Mouse (Mus musculus) ES-Bruce4 (cell line): ENCODE data around the gene Nme4.

ENCODE experiments used
- EP300 ChIP-seq: IDR thresholded peaks from 2 replicates; pipeline ENCODE4 v1.6.1; 2011; ENCODE audit warnings: low read depth, low read length; ENCODE audit not compliant: insufficient read depth
- POLR2A ChIP-seq: IDR thresholded peaks from one replicate; pipeline ENCODE4 v1.8.1; 2011; ENCODE audit warnings: low read length; ENCODE audit not compliant: insufficient read depth

DNA sequence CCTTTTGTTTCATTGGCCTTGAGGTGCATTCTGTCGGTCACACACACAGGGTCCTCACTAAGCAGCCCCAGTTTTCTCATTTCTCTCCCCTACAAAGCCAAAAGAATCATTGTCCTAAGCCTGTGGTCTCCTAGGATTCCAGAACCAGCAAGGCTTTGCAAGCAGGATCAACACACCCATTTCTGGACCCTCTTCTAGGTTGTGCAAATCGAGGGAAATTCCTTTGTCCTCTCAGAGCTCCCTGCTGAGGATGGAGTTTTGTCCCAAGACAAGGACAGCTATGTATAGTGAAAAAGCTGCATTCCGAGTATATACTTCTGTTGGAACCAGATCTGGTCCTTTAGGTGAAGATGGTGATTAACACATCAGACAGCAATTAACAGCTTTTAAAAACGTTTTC lies 14.8 kb upstream of the Nme4 start:
- TF ChIP-seq POLR2A (no peak), EP300 (no peak)
